Mouse (Mus musculus): ENCODE measurements around the gene Pga5.

Pga5 gene

DNA sequence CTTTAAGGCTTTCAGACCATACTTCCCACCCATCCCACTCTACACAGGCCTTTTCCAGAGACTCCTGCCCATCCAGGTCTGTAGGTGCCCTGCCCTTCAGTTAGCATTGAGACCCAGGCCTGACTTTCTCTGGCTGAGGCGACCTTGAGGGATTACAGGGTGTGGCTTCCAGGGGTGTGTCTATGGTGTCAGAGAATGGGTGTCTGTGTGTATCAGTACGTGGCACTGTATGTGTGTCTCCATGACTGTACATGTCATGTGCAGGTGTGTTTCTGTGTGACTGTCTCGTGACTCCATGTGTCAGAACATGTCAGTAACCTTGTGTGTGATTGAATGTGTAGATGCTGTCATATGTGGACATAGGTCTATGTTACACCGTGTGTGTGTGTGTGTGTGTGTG is 6.6 kb downstream of the Pga5 start:
- in situ Hi-C loops (cut with MboI; ENCODE audit: low sequenced_read_pairs): no loop called here

DNA sequence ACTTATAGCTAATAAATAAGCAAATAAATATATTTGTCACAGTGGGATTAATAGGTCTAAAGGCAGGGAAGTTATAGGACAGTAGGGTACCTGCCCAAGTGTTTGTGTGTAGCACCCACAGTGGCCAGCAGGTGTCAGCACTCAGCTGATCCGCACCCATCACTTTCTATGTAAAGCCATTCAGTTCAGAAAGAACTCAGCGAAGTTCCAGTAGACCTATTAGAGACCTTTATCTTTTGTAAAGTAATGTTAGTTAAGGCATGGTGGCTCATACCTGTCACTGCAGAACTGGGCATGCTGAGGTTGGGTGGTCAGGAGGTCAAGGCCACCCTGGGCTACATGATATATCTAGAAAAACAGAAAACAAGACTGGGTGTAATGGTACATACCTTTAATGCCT is 12.4 kb downstream of the Pga5 start:
- in situ Hi-C loops (cut with MboI; ENCODE audit: low sequenced_read_pairs): loop anchor here (10.0 kb wide), 1 partner anchor 299 kb away; no protein-coding TSS in a partner anchor

DNA sequence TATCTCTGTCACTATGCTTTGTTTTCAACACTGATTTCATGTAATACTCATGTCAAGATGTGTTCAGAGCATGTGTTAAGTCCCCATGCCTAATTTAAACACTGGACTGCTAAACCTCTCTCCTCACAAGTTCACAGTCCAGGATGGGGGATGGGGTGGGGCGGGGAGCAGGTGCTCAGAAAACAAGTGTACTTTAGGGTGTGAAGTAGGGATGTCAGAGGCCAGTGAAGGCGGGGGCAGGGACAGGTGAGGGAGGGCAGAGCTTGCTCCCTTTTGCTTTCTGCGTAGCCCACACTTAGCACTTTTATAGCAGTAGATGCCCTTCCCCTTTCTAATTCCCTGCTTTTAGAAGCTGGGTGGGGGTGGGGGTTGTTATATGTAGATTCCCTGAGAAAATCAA is 12.8 kb downstream of the Pga5 start:
- in situ Hi-C loops (cut with MboI; ENCODE audit: low sequenced_read_pairs): loop anchor here (10.0 kb wide), 1 partner anchor 300 kb away; no protein-coding TSS in a partner anchor

DNA sequence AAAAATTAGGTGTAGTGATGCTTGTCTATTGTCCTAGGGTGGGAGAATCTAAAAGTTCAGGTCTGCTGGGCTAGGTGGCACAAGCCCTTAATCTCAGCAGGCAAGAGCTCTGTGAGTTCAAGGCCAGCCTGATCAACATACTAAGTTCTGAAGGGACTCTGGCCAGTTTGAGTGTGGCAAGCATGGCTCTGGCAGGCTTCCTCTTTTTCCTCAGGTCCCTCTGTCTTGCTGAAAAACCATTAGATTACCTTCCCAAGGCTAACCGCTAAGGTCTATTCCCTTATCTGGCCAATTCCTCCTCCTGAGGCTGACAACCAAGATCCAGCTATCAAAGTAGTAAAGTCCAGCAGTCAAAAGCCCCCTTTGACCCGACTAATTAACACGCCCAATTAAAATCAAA is 15.2 kb downstream of the Pga5 start:
- in situ Hi-C loops (cut with MboI; ENCODE audit: low sequenced_read_pairs): loop anchor here (10.0 kb wide), 1 partner anchor 302 kb away; no protein-coding TSS in a partner anchor

DNA sequence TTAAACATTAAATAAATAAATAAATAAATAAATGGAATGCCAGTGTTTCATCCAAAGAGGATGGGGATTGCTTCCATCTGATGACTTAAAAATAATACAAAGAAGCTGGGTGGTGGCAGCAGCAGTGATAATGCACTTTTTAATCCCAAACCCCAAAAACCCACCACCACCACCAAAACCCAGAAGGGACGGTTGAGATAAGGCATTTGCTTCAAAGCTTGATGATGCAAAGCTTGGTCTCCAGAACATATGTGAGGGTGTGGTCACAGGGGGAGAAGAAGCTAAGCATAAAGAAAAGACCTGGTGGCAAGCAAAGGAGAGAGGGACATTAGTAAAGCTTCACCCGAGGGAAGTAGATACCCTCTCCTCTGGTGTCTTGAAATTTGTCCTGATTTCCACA is 16.0 kb downstream of the Pga5 start:
- in situ Hi-C loops (cut with MboI; ENCODE audit: low sequenced_read_pairs): loop anchor here (10.0 kb wide), 1 partner anchor 303 kb away; no protein-coding TSS in a partner anchor

DNA sequence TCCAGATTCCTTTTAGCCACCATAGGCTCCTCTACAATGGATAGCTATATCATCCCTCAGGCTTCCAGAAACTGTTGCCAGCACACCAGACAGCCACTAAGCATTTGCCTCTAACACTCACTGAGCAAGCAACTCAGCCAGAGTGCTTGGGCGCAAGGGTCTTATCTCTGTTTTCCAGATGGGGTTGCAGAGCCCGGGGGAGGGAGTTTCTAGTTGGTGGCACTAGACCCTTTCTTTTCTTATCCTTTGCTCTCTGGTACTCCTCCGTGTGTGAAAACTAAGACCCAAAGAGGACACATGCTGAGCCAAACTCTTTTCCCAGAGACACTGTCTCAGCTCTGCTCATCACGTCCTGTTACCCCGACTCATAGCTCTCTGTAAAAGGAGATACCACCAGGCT is 16.5 kb downstream of the Pga5 start:
- in situ Hi-C loops (cut with MboI; ENCODE audit: low sequenced_read_pairs): loop anchor here (10.0 kb wide), 1 partner anchor 303 kb away; no protein-coding TSS in a partner anchor

DNA sequence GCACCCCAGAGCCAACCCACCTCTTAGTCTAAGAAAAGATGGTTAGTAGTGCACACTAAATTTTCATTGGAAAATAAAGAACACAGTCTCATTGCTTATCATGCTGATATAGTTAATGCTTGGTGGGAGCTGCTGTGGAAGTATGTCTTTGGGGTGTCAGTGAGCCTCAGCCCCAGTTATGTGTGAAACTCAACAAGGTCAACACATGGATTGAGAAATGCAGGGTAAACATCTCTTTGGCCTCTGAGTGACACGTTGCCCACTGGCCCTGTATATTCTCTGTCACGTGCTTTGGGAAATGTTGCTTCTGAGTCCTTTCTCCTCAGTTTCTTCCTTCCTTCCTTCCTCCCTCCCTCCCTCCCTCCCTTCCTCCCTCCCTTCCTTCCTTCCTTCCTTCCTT is 19.5 kb downstream of the Pga5 start:
- in situ Hi-C loops (cut with MboI; ENCODE audit: low sequenced_read_pairs): no loop called here

DNA sequence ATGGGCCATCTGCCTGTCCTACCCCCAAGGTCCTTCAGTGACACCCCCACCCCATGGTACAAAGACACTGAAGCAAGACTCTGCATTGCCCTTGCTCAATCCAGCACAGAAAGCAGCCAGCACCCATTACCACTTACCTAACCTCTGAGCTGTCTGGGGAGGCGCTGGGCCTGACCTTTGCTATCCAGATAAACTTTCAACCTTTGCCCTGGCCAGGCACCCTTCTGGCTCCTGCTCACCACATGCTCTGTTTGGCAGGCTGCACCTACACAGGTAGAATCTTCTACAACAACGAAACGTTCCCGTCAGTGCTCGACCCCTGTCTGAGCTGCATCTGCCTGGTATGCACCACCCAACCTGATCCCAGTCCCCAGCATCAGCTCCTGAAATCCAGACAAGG is 20.1 kb downstream of the Pga5 start:
- in situ Hi-C loops (cut with MboI; ENCODE audit: low sequenced_read_pairs): no loop called here

DNA sequence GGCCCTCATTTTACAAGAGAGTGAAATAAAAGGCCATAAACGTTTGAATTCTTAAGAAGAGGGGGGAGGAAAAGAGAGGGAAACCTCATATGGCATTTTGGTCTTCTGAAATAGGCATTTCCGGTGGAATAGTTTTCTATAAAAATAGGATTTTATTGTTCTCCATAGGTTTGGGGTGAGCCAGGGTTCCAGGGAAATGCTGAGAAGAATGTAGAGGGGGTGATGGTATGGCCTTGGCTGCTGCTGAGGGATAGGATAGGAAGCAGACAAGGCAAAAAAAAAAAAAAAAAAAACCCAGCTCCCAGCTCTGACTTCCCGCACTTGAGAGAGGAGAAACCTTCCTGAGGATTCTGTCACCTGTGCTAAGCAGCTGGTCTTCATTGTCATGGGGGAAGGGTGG is 21.8 kb downstream of the Pga5 start:
- in situ Hi-C loops (cut with MboI; ENCODE audit: low sequenced_read_pairs): no loop called here

DNA sequence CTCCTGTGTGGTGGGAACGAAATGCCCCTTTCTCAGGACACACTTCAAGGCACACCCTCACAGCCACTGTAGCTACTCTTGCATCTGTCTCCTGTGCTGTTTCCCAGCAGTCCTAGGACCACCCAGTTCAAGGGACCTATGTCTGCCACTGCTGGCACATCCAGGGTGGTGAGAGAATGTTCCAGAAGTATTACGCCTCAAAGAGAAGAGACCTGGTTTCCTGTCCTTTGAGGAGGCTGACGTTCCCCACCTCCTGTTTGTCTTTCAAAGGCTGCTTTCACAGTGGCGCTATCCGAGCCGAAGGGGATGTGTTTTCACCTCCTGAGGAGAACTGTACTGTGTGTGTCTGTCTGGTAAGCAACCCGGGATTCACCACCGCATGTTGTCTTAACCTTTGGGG is 29.7 kb downstream of the Pga5 start:
- in situ Hi-C loops (cut with MboI; ENCODE audit: low sequenced_read_pairs): no loop called here

DNA sequence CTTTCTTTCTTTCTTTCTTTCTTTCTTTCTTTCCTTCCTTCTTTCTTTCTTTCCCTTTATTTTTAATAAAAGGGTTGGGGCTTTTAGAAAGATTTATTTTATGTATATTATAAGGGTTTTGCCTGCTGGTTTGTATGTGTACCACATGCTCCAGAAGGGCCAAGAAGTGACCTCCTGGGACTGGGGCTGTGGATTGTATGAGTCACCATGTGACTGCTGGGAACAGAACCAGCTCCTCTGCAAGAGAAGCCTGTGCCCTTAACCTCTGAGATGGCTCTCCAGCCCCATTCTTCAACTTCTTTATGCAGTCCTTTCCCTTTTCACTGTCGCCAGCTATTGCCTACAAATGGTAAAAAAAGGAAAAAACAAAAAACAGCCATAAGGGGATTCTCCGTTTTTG is 32.3 kb downstream of the Pga5 start:
- in situ Hi-C loops (cut with MboI; ENCODE audit: low sequenced_read_pairs): no loop called here

DNA sequence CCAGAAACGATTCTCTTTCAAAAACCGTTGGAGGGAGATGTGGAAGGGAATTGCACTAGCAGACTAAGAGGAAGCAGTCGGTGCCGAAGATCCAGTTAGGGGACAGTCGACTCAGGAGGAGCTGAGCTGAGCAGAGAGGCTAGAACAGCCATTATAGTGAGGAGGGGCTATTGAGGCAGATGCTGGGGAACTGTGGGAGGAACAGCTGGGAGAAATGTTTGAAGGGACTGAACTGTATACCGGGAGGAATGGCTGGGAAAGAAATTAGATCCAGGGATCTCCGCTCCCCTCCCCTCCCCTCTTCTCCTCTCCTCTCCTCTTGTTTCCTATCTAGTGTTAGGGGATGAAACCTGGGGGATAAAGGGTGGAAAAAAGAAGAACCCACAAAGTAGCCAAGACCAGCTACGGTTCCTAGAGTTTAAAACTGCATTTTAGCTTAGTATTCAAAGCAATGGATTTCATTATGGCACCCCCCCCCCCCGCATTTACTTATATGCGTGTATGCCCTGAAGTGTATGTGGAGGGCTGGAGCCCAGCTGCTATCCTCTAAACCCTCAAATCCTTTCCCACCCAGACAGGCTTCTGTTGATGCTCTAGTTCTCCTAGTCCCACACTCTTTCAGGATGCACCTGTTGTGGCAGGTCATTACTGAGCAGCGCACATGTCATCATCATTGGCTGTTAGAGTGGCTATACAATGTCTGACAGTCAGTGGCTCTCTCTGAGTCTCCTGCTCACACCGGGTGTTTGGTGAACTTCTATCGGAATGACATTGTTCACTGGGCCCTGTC is 37.1 kb downstream of the Pga5 start:
- in situ Hi-C loops (cut with MboI; ENCODE audit: low sequenced_read_pairs): no loop called here

DNA sequence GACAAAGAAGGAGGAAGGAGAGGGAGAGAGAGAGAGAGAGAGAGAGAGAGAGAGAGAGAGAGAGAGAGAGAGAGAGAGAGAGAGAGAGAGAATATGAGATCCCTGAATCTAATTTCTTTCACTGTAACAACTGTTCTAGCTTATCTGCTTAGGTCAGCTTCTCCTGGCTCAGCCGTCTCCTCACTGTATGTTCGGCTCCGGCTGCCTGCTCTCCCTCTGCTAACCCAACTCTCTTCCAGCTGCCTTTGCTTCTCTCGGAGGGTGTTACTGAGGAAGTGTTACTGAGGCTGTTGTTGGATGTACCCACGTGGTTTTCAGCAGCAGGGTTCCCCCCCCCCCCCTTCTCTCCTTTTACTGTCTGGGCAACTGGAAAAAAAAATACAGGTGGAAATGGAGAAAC is 37.8 kb downstream of the Pga5 start:
- in situ Hi-C loops (cut with MboI; ENCODE audit: low sequenced_read_pairs): no loop called here

DNA sequence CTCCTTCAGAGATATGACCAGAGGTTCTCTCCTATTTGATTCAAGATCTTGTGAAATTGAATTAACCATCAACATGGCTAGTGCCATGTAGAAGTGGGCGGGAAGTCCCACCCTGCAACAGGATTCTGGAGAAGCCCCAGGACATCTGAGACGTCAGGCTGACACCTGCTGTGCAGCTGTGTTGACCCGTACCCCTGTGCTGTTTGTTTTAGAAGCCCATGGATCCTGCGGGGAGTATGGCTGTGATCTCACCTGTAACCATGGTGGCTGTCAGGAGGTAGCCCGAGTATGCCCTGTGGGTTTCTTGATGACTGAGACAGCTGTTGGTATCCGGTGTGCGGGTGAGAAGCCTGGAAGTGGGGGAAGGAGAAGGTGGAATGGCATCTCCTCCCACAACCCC is 40.0 kb downstream of the Pga5 start:
- in situ Hi-C loops (cut with MboI; ENCODE audit: low sequenced_read_pairs): no loop called here

DNA sequence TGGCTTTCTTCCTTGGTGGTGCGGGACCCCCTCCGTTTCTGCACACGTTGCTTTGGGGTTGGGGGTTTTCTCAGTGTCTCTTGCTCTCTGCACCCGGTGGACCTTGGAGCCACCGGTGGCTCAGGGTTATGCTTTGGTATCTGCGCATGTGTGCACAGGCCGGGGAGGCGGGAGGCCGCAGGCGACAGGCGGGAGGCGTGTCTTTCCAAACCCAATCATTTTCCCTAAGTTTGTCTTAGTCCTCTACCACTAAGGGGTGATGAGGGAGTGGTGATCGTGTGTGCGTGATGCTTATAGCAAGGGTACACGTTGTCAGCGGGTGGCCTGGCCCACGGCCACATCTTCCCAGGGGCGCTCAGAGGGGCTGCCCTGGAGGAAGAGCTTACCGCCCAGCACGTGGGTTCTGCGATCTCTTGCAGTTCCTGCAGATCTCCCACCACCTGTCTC is 43.0 kb downstream of the Pga5 start:
- in situ Hi-C loops (cut with MboI; ENCODE audit: low sequenced_read_pairs): no loop called here

DNA sequence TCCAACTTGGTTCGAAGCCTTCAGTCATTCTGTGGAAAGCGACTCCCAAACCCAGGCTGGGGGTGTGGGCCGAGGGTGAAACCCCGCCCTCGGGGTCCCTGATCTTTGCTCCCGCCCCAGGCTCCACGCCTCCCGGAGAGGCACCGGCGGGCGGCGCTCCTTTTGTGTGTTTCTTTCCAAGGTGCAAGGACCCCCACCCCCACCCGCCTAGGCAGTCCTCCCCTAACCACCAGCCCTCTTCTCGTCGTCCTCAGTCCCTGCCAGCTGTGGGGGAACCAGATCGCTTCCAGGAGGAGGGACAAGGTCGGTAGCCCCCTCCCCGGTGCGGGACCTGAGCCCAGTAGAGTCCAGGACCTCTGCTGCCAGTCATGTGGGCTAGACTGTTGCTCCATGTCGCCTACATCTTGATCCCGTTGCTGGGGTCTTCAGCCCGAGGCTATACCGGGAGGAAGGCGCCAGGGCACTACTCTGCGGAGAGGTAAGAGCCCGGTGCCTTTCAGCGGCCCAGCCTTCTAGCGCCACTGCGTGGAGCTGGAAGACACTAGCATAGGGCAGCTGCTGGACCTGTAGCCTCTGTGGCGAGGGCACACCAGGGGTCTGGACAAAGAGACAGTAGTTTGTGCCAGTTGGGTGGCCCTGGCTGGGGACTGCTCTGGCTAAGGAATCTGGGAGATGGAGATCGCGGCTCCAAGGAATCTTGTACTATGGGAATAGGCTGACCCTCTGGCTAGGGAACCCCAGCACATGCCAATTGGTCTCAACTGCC is 43.6 kb downstream of the Pga5 start, which contains the start of gene Vwce:
Vwce (plus strand) TSS at position 108 of the 766 bp plus-strand sequence.
- in situ Hi-C loops (cut with MboI; ENCODE audit: low sequenced_read_pairs): no loop called here
